Mouse (Mus musculus): ENCODE results near the gene Bicdl1.

DNA sequence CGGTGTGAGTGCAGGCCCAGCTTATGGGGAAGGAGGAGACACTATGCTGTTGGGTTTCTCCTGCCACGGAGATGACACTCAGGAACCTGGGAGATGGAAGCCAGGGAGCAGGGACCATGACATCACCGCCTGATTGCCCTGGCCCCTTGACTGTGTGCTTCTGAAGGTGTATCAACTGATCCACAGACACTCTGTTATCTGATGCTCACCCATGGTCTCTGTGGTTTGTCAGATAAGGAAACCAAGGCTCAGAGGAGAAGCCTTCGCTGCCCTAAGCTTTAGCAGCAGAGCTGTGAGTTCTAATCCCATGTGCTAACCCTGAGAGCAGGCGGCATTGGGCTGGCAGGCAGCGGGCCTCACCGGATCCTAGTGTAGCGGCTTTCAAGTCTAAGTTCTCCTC is 97.4 kb downstream of the Bicdl1 start:
- TF ChIP-seq POLR2A (IDR thresholded peaks at IDR 0.05; ENCODE audit: low read depth, low read length): no peak
- TF ChIP-seq CTCF (IDR thresholded peaks at IDR 0.05; ENCODE audit: borderline replicate concordance, insufficient read depth, low read length): no peak

All from embryonic fibroblast, embryonic 13.5 days (primary cell).